Mouse (Mus musculus): ENCODE data around the gene Epb42. TPM values are rescaled to one million over a fixed set of nuclear protein-coding genes. Genes with fewer than 3 reads are reported as not detected.

Gene Epb42
- polyA plus RNA-seq (2017; shearing (Covaris generic)), result 0.78 TPM

GRCm38 (mm10) chr2:121036733-121037341 lies at the start of gene Epb42:
Epb42 (minus strand) TSS chr2:121037072.

GRCm38 (mm10) chr2:121085480-121086185 lies 48.8 kb upstream of the Epb42 start, which contains the start of gene Tgm5:
Tgm5 (minus strand) TSS chr2:121085841.

GRCm38 (mm10) chr2:121007925-121008663 lies 28.8 kb downstream of the Epb42 start, which contains the start of gene Ccndbp1:
Ccndbp1 (plus strand) TSS chr2:121008403.

GRCm38 (mm10) chr2:120976990-120977925 lies 59.6 kb downstream of the Epb42 start, which contains the start of gene Tmem62:
Tmem62 (plus strand) TSS chr2:120977017.

GRCm38 (mm10) chr2:120970559-120971080 lies 66.3 kb downstream of the Epb42 start, which contains the start of gene Ubr1:
Ubr1 (minus strand) TSS chr2:120970715.

Other genes starting within 250 kb of the Epb42 start
- 18.7 TPM for gene Cdan1, start 186.9 kb downstream of the Epb42 start, polyA plus RNA-seq (2017; shearing (Covaris generic))
- gene Ttbk2, start 186.5 kb downstream of the Epb42 start, polyA plus RNA-seq (2017; shearing (Covaris generic)), result 6.4 TPM
- gene Ubr1, start 66.4 kb downstream of the Epb42 start, polyA plus RNA-seq (2017; shearing (Covaris generic)), result 46.8 TPM
- 21.4 TPM for gene Tmem62, start 60.1 kb downstream of the Epb42 start, polyA plus RNA-seq (2017; shearing (Covaris generic))
- gene Ccndbp1, start 28.7 kb downstream of the Epb42 start, polyA plus RNA-seq (2017; shearing (Covaris generic)), result 110 TPM
- not detected for gene Tgm5, start 48.8 kb upstream of the Epb42 start, polyA plus RNA-seq (2017; shearing (Covaris generic))
- not detected for gene Tgm7, start 72.7 kb upstream of the Epb42 start, polyA plus RNA-seq (2017; shearing (Covaris generic))
- 5.4 TPM for gene Adal, start 103.4 kb upstream of the Epb42 start, polyA plus RNA-seq (2017; shearing (Covaris generic))
- gene Lcmt2, start 103.6 kb upstream of the Epb42 start, polyA plus RNA-seq (2017; shearing (Covaris generic)), result 12.6 TPM
- gene Tubgcp4, start 133.6 kb upstream of the Epb42 start, polyA plus RNA-seq (2017; shearing (Covaris generic)), result 49.8 TPM
- 23.4 TPM for gene Zscan29, start 134.1 kb upstream of the Epb42 start, polyA plus RNA-seq (2017; shearing (Covaris generic))
- gene Trp53bp1, start 234.3 kb upstream of the Epb42 start, polyA plus RNA-seq (2017; shearing (Covaris generic)), result 65.7 TPM